Mouse (Mus musculus): Measurements from ENCODE around the gene Mink1. TPM values are rescaled to one million over a fixed set of nuclear protein-coding genes. Genes with fewer than 3 reads are reported as not detected.

Mink1 gene
- total RNA-seq, 2 experiments from 2014 or later = 44.8 to 46.3 TPM

- DNase-seq (ENCODE audit: low spot score in 2 of 2) = no peak
Measured at GRCm38 (mm10) chr11:70591733-70592132, 29.1 kb downstream of the Mink1 start.

GRCm38 (mm10) chr11:70594253-70594989 is 31.7 kb downstream of the Mink1 start:
- peak in 1 of 2 experiments; percentile 14 for DNase-seq (ENCODE audit: low spot score in 2 of 2)

GRCm38 (mm10) chr11:70595638-70596037 is 33.0 kb downstream of the Mink1 start:
- DNase-seq (ENCODE audit: low spot score in 2 of 2) = no peak

DNA sequence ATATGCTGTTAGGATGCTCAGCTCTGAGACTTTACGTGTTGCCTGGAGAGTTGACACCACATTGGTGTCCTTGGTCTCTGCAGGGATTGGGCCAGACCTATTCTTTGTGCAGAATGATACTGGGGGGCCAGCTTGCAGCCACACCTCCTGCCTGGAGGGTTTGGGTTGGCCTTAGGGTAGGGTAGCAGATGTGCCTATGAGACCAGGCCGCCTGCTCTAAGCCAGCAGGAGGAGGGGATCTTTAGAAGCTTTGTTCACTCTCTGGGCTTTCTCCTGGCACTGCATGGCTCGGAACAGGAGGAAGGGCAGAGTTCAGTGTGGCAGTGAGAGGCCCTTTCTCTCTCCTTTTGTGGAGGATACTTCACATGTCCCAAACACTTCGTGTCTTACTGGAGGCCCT is 33.4 kb downstream of the Mink1 start:
- no peak for DNase-seq (ENCODE audit: low spot score in 2 of 2)

DNA sequence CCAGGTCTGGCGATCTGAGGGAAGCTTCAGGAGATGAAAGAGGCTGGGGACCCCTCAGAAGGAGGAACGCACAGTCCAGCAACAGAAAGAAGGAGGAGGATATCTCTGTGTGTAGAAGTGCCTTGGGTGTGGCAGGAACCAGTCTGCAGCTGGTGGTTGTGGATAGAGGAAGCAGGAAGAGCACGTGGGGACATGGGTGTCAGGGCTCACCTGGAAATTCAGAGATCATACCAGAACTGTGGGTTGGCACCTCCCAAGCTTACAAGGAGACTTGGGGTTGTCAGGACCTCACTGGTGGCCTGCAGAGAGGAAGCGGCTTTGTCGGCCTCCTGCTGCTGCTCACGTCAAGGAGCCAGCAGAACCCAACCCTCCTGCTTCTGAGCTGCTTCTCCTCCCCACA is 34.6 kb downstream of the Mink1 start:
- no peak for DNase-seq (ENCODE audit: low spot score in 2 of 2)

DNA sequence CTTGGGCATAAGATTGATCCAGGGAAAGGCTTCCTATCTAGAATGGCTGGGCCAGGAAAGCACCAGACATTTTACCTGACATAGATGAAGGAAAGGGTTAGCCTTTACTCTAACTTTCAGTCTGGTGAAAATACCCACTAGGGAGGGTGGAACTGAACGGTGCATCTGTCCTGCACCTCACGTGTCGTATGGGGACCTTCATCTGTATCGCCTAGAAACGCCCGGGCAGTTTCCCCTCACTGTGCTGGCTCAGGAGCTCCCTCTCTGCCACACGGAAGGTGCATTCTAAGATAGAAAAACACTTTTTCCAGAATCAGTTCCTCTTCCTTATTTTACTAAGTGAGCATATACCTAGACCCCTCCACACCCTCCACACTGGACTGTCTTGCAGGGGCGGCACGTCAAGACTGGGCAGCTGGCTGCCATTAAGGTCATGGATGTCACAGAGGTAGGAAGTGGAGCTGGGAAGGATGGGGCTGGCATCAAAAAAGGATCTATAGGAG is 35.8 kb downstream of the Mink1 start:
- no peak for DNase-seq (ENCODE audit: low spot score in 2 of 2)

DNA sequence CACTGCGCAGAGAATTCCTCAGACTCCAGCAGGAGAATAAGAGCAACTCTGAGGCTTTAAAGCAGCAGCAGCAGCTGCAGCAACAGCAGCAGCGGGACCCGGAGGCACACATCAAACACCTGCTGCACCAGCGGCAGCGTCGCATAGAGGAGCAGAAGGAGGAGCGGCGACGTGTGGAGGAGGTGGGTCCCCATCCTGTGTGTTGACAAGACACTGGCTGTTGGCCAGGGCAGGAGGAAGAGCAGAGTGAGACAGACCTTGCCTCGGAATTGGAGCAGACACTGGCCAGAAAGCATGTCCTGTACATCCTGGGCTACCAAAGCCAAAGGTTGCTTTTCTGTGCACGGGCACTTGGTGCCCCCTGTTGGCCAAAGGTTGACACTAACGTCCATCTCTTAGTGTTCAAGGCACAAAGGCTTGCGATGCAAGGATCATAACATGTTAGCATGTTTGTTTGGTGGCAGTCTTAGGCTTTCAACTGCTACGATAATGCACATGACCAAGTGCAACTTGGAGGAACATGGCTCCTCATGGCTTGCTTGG is 42.4 kb downstream of the Mink1 start:
- peak in 1 of 2 experiments; percentile 74 for DNase-seq (ENCODE audit: low spot score in 2 of 2)

GRCm38 (mm10) chr11:70606717-70607116 is 44.0 kb downstream of the Mink1 start:
- DNase-seq (ENCODE audit: low spot score in 2 of 2) = no peak

DNA sequence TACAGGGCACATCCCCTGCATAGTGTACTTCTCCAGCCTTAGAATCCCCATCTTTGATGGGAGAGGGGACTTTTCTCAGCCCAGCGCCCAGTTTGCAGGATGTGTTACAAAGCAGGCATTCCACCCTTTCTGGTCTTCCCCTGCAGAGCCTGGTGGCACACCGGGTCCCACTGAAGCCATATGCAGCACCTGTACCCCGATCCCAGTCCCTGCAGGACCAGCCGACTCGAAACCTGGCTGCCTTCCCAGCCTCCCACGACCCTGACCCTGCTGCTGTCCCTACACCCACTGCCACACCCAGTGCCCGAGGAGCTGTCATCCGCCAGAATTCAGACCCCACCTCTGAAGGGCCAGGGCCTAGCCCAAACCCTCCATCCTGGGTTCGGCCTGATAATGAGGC is 44.9 kb downstream of the Mink1 start:
- no peak for DNase-seq (ENCODE audit: low spot score in 2 of 2)

GRCm38 (mm10) chr11:70608381-70609066 is 45.8 kb downstream of the Mink1 start:
- no peak for DNase-seq (ENCODE audit: low spot score in 2 of 2)

DNA sequence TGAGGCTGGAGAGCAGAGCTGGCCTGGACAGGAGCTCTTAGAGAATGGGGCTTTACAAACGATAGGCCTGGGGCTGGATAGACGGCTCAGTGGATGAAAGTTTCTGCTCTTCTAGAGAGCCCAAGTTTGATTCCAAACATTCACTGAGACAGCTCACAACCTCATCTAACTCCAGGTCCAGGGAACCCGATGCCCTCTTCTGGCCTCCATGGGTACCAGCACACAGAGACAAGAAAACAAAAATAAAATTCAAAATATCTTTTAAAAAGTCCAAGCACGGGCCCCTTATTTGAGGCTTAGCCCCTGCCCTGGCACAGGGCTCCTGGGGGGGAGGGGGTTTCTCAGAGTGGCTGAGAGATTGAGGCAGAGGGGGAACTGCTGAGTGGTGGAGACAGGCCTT is 48.1 kb downstream of the Mink1 start:
- DNase-seq (ENCODE audit: low spot score in 2 of 2) = no peak

GRCm38 (mm10) chr11:70612505-70612904 is 49.8 kb downstream of the Mink1 start:
- no peak for DNase-seq (ENCODE audit: low spot score in 2 of 2)

DNA sequence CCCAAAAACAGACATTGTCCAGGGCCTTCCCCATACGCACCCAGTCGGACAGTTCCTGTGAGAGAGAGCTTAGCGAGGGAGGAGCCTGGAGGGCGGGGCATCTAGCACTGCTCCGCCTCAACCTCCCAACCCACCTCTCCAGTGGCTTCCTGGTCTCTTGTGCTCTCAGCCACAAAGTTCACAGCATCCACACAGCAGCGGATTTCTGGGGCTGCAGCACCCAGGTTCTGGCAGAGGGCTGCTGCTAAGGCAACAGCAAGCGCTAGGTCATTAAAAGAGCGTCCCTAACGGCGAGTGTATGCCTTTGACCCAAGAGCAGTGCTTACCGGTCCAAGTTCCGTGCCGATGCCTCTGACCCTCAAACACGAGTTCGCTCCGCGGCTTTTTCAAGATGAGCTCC is 52.4 kb downstream of the Mink1 start:
- peak in 1 of 2 experiments; percentile 64 for DNase-seq (ENCODE audit: low spot score in 2 of 2)

DNA sequence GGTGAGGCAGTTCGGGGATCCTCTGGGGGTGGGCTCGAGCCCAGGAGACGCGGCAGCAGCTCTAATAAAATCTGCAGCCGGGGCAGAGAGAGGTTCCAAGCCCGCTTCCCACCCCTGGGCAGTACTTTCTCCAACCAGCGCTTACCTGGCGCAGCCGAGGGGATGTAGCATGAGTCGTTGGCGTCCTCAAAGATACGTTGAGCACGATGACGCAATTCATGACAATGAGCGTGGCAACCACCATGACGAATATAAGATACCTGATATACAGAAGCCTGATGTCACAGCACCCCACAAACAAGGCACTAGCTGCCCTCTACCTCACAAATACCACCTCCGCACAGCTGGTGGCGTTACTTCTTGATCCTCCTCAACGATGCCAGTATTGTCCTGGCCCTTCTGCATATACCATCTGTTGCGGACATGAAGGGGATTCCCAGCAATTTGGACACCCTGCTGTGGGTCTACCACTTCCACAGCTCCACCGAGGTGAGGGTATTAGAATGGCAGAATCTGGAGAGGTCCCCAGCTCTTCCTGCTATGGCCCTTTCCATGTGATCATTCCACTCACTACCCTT is 52.9 kb downstream of the Mink1 start, which contains the start of gene 4930544D05Rik:
4930544D05Rik (plus strand) TSS at position 333 of the 578 bp plus-strand sequence.
- DNase-seq (ENCODE audit: low spot score in 2 of 2) = no peak

GRCm38 (mm10) chr11:70619101-70619500 is 56.4 kb downstream of the Mink1 start, which contains the start of gene Chrne:
Gene Chrne, minus strand, starts transcription at chr11:70619216.
- no peak for DNase-seq (ENCODE audit: low spot score in 2 of 2)

DNA sequence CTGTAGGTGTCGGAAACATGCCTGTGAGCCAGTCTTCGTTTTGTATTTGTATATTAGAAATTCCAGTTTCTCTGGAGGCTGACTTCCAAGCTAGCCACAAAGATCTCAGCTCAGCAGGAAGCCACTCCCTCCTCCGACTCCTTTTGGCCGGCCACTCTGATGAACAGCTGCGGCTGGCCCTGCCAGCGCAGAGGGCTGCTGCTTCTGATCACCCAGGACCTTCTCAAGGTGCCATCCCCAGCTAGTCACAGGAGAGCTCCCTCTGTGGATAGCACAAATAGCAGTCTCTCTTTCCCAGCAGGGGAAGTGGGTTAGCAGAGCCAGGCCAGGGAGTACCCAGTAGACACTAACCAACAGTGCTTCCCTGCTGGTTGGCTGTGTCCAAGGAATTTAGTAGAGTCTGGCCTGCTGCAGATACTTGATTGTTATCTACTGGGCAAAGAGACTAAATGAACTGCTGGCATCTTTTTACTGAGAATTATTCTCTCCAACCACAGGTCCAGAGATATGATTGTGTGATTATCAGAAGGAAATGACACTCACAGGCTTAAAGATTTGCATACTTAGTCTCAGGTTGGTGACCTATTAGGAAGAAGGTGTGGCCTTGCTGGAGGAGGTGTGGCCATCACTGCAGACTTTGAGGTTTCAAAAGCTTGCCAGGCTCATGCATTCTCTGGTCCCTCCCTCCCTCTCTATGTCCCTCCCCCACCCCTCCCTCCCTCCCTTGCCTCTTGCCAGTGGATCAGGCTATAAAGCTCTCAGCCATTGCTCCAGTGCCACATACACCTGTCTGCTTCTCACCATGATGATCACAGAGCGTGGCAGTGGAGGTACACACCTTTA is 59.5 kb downstream of the Mink1 start:
- DNase-seq (ENCODE audit: low spot score in 2 of 2) = no peak

DNA sequence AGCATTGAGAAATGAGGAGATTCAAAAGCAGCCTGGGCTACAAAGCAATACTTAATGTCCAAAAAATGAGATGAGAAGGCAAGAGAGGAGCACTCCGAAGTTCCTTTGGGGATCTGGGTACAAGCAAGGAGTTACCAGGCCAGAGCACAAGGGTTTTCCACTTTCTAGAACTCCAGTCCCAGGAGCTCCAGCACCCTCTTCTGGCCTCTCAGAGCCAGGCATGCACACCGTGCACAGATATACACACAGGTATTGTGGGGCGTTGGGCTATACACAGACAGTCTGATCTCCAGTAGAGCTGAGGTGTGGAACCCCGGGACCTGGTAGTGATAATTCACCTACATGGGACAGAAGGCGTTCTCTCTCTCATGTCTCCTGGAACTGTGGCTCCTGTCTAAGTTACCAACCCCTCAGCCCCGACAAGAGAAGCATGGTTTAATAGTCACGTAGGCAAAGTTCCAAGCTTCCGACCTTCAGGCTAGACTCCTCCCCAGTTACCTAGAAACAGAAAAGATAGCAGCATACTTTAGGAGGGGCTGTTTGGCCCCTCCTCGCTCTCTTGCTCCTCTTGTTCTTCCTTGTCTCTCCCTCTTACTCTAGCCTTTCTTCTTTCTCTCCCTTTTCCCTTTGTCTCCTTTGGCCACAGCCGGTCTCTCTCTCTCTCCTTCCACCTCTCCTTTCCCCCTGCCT is 60.5 kb downstream of the Mink1 start:
- DNase-seq (ENCODE audit: low spot score in 2 of 2) = no peak

DNA sequence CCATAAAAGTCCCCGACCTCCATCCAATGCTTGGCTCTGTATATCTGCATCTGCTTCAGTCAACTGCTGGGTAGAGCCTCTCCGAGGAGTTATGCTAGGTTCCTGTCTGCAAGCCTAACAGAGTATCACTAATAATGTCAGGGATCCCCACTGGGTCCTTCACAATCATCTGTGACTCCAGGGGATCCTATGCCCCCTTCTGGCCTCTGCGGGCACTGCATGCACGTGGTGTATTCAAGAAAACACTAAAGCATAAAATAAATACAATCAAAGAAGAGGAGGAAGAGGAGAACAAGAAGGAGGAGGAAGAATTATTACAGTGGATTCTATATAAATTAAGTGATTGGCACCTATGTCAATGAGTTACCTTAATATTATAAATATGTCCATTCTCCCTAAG is 62.8 kb downstream of the Mink1 start:
- no peak for DNase-seq (ENCODE audit: low spot score in 2 of 2)

- DNase-seq (ENCODE audit: low spot score in 2 of 2) = no peak
Measured at GRCm38 (mm10) chr11:70626877-70627276, 64.2 kb downstream of the Mink1 start.

- DNase-seq (ENCODE audit: low spot score in 2 of 2) = no peak
Measured at GRCm38 (mm10) chr11:70628431-70628830, 65.8 kb downstream of the Mink1 start.
